Mouse (Mus musculus): Measurements from ENCODE around the gene Pla2g5.

GRCm38 (mm10) chr4:138797217-138797570, 66.1 kb downstream of the Pla2g5 start:
- no peak for TF ChIP-seq GATA1 (IDR thresholded peaks at IDR 0.05; ENCODE audit: low read length)
- no peak for TF ChIP-seq TAL1 (IDR thresholded peaks at IDR 0.05; ENCODE audit: low read length)
